Mouse (Mus musculus) adrenal gland, adult (tissue): ENCODE measurements around the gene Zfp62.
A peak's percentile ranks its signal among the peaks of the same experiment; 100 is the strongest.

Source experiments
- DNase-seq, 2 experiments: peaks; one replicate each; pipeline ENCODE4 v3.0.0; 2022 to 2023; ENCODE audit warnings: low spot score in 1 of 2; ENCODE audit not compliant: inconsistent age in 2 of 2

Gene Zfp62

DNA sequence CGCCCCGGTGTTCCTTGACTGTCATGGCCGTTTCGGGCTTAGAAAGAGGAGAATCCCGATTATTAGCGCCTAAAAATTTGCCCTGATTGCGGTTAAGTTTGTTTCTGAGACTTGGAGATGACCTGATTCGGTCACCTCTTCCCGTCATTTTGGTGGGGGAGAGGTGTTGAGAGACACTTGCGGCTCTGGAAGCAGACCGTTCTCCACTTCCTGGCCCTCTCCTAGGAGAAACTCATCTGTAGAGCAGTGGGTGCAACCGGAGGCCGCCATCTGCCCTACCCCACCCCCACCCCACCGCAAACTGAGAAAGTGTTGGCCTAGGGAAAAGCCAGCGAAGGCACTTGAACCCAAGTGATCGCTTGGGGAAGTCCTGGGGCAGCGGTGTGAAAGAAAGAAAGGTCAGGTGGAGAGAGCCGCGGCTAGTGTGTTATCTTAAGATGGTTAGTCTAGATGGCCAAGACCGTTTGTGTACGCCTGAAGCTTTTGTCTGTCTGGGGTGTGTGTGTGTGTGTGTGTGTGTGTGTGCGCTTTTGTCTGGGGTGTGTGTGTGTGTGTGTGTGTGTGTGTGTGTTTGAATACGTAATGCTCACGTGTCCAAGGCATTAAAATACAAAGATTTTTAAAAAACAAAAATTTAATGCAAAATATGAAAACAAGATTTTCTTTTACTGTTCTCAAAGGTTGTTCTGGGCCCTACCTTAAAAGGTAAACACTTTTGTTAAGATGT is 842 bp downstream of the Zfp62 start:
- DNase-seq, result no peak

- no peak for DNase-seq
Measured at GRCm38 (mm10) chr11:49205080-49205590, 2.0 kb downstream of the Zfp62 start.

- DNase-seq, result no peak
Measured at GRCm38 (mm10) chr11:49207495-49207894, 4.4 kb downstream of the Zfp62 start.

- DNase-seq, result no peak
Measured at GRCm38 (mm10) chr11:49212577-49212976, 9.5 kb downstream of the Zfp62 start.

GRCm38 (mm10) chr11:49213505-49213904 is 10.4 kb downstream of the Zfp62 start:
- no peak for DNase-seq

DNA sequence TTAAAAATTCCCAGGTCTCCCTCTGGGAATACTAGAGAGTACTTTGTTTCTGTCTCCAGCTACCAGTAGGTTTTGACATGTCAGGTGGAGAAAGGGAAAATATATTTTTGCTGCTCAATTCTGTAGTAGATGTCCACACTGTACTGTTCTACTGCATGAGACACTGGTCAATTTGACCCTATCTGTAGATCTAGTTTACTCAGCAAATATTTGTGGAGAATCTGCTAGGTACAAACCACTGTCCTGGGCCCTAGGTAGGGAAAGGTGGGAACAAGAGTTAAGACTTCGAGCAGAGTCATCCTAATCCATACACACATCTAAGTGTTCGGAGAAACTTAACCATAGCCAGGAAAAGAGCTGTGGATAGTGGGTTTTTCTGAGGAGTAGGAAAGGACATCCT is 16.2 kb downstream of the Zfp62 start:
- DNase-seq, result no peak

DNA sequence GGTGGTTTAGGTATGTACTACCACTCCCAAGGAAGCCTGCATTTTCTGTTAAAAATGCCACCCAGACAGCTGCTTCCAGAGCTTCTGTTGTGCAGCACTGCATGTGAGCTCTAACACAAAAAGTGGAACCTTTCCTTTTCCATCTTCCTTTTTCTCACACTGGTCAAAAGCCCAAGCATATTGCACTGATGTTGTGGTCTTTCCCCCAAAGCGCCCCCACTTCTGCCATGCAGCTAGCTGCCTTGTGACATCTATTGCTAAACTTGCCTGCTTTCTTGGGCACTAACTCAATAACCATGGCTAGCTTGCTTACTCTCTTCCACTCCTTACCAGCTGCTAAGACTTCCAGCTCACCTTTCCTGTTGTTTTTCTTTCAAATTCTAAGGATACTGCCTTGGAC is 21.4 kb downstream of the Zfp62 start:
- DNase-seq, result no peak

GRCm38 (mm10) chr11:49232781-49233180 is 29.7 kb downstream of the Zfp62 start:
- no peak for DNase-seq

DNA sequence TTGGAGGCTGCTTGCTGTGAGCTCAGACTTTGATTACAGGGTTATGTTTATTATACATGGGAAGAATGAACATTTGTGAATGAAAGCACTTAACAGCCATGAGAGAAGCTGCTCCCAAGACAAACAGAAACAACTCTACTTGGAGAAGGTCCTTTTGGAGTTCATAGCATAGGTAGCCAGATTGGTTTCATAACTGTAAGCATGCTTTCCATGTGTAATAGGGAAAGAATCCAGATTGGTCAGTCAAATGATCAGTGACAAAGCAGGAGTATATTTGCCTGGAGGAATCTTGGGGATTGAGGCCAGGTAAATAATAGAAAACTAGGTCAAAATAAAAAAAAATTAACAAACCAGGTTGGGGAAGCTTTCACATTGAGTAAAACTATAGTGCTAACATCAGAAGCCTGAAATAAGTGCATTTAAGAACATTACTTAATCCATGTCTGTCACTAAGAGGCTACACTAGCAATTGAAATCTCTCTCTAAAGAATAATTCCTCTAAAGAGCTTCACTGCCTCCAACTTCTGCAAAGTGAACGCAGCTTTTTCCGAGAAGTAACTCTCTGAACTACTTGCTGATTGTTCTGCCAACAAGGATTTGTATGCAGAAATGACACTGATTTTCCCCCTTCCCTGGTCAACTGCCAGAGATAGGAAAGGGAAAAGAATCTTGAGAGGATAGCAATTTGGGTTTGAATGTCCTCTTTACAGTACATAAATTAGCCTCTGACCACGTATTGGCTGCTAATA is 32.5 kb downstream of the Zfp62 start:
- no peak for DNase-seq

GRCm38 (mm10) chr11:49236891-49237290 is 33.8 kb downstream of the Zfp62 start:
- DNase-seq, result peak in 1 of 2 experiments; percentile 44

DNA sequence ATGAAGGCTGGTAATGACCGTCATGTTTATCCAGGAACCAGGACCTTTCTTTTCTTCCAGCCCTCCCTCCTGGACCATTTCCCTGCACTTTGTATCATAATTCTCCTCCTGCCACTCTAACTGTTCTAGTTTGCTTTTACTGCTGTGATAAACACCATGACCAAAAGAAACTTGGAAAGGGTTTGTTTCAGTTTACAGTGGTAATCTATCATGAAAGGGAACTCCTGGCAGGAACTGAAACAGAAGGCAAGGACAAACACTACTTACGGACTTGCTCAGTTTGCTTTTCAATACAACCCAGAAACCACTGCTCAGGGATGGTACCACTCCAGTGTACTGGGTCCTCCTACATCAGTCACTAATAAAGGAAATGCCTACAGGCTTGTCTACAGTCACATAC is 34.4 kb downstream of the Zfp62 start:
- peak in 1 of 2 experiments; percentile 59 for DNase-seq

GRCm38 (mm10) chr11:49240310-49240709 is 37.2 kb downstream of the Zfp62 start:
- no peak for DNase-seq

GRCm38 (mm10) chr11:49240874-49241273 is 37.8 kb downstream of the Zfp62 start:
- DNase-seq, result no peak

DNA sequence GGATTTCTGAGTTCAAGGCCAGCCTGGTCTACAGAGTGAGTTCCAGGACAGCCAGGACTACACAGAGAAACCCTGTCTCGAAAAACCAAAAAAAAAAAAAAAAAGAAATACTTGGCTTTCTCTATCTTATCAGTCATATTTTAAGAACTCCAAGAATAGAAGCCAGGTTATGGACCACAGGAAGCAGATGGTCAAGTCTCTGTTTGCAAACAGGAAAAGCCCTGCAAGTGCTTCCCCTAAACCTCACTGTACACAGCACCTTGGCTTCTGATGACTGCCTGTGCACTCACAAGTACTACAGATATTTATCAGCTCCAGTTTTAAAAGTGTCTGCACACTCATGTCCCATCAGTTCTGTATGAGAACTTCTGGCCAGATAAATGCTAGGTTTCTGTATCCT is 38.4 kb downstream of the Zfp62 start:
- DNase-seq, result peak in 1 of 2 experiments; percentile 41

DNA sequence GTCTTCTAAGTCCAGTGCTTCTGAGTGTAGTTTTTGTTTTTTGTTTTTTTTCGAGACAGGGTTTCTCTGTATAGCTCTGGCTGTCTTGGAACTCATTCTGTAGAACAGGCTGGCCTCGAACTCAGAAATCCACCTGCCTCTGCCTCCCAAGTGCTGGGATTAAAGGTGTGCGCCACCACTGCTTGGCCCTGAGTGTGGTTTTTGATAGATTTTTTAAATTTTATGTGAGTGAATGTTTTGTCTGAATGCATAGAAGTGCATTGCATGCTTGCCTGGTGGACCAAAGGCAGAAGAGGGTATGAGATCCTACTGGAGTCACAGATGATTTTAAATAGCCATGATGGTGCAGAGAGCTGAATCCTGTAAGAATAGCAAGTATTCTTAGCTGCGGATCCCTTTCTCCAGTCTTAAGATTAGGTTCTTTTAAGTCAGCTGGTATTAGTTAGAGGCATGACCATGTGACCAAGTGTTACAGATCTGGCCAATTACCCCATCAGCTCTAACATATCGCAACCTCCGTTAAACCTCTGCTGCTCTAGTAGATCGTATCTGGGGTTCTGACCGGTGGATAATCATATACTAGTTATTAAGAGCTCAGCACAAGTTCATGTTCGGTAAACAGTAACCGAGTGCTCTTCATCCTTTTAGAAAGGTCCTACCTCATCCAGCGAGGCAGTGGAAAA is 40.0 kb downstream of the Zfp62 start:
- DNase-seq, result no peak

- peak; percentile 97 to 98 for DNase-seq
Measured at GRCm38 (mm10) chr11:49243727-49244594, 40.9 kb downstream of the Zfp62 start, which contains the start of gene Mgat1. Gene Mgat1 (plus strand): TSS chr11:49244191.

DNA sequence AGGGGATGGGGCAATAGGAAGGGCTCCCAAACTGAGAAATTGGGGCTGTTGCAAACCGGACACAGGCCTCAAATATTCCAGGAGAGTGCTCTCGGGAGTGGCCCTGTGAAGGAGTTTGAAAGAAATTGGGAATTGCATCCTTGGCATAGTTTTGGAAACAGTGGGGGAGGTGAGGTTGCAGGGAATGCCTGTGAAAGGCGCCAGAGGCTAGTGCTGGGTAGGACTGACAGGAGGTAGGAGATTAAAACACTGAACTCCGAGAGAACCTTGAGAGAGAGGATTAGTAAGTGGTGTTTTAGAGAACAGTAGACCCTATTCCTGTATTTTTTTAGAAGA is 41.5 kb downstream of the Zfp62 start:
- DNase-seq, result no peak

- DNase-seq, result peak; percentile 71 to 88
Measured at GRCm38 (mm10) chr11:49245176-49245575, 42.1 kb downstream of the Zfp62 start.

- peak; percentile 53 to 79 for DNase-seq
Measured at GRCm38 (mm10) chr11:49245634-49246415, 42.7 kb downstream of the Zfp62 start.

DNA sequence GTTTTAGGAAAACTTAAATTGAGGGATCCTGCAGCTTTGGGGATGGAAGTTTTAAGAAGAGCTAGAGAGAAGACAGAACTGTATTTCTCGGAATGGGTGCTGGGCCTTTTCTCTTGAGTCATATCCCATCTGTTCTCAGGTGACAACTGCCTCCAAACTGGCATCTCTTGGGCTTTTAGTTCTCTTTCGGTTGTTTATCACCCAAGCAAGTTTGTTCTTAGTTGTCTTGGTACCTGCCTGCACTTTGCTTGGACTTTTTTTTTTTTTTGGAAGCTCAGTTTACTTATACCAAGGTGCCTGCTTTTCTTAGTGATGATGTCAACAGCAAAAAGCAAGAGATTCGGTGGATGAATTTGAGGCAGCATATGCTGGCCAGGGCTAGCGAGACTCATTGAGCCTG is 43.4 kb downstream of the Zfp62 start:
- peak in 1 of 2 experiments; percentile 29 for DNase-seq
